Mouse (Mus musculus) gastrocnemius, adult 8-10 months (tissue): ENCODE results near the gene Jag1. TPM values are rescaled to one million over a fixed set of nuclear protein-coding genes. Genes with fewer than 3 reads are reported as not detected.

Experiments used
- DNase-seq, 2 experiments: peaks; one replicate each; pipeline ENCODE4 v3.0.0; 2022; ENCODE audit warnings: low spot score in 2 of 2
- total RNA-seq, 4 experiments: library from RNA; stranded (reverse); gene quantifications; 2 replicates each; pipeline ENCODE4 v1.2.4; 2022

The Jag1 gene
- total RNA-seq, 4 experiments from 2014 or later: 4.4 to 6.2 (median 4.8) TPM

DNA sequence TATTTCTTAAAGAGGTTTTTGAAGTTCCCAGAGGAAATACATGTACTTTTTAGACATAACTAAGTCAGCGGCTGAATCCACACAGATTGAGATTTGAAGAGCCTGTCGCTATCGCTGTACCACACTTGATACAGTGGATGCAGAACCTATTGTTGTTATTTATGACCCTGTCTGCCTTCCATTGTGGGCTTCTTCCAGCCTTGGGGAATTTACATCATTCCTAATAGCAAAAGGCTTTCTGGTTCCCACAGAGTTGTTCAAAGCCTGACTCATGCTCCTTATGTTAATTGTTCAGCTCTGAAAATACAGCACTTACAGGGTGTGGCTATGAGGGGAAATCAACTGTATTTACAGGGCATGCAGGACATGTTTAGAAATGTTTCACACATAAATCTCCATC, 51.9 kb downstream of the Jag1 start:
- no peak for DNase-seq

DNA sequence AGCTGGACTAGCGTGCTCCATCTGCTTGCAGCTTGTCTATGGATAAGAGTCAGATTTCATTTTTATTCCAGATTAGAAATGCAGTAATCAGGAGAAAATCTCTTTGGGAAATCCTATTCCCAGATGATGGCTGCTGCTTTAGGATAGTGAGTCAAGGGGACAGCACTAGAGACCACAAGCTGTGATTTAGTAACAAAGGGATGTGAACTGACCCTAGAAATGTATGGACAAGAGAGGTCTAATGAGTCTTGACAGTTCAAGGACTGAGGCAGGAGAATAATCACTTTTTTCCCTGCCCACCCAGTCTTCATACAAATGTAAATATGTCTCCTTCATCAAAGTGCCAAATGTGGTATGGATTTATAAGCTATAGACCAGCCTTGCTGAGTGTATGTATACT, 52.6 kb downstream of the Jag1 start:
- no peak for DNase-seq

DNA sequence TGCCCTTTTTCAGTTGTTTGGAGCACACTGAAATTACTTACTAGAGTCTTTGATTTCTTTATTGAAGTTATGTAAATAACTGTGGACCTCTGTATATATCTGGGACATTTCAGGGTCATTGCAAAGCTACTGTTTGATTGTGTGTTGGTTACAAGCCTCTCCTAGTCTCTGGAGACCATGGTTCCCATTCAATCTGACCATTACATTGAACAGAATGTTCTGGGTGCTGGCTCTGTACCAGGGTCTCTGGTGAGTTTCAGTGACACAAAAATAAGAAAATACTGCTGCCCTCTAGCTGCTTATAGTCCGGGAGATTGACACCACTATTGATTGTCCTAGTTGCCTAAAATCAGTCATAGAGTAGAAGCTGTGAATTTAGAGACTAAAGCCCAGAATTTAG, 66.5 kb downstream of the Jag1 start:
- no peak for DNase-seq

DNA sequence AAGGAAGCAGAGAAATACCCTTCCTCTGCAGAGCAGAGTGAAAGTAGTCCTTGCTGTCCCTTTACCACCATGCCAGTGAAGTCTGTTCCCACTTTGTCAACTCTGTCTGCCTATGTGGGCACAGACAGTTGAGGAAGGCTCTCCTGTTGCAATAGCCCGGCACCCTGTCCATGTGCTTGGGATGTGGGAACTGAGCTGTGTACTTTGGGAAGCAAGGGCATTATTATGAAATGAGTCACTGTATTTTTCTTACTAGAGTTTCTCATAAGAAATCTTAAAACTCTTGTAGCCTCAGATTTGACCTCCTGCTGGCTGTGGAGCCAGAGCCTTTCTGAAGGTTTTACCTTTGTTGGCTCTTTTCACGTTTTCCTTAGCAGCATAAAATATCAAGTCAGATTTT, 67.1 kb downstream of the Jag1 start:
- no peak for DNase-seq

DNA sequence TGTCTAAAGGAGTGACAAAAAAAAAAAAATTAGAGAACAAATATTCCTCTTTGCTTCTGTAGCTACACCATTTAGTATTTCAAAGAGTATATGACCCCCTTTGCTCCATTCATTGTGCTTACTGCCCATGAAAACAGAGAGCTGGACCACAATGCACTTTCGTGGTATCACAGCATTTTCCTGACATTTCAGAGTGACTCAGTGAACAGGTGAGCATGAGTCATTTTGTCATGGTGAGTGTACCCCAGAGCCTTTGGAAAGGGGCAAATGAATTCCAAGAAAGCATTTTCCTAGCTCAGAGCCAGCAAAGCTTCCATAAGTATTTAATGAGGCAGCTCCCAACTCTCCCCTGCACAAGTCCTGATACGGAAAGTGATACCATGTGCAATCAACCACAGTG, 72.3 kb downstream of the Jag1 start:
- no peak for DNase-seq

Other genes starting within 250 kb of the Jag1 start
- gene AL731706.2, start 231.0 kb downstream of the Jag1 start, total RNA-seq: 10 to 100 TPM in 3 of 4 experiments, 1 to 10 TPM in 1; 9.4 to 39.7 (median 30.9) TPM
- gene Slx4ip, start 225.4 kb downstream of the Jag1 start, total RNA-seq: 1 to 10 TPM; 2.5 to 3.8 (median 3.1) TPM
- gene AL731706.1, start 225.3 kb downstream of the Jag1 start, total RNA-seq: 10 to 100 TPM; 17.5 to 32.7 (median 25.3) TPM
- gene Mkks, start 225.3 kb downstream of the Jag1 start, total RNA-seq: 10 to 100 TPM; 23.0 to 47.3 (median 34.3) TPM